Mouse (Mus musculus) stomach, postnatal 0 days (tissue): Measurements from ENCODE around the gene Dnaaf3. TPM values are rescaled to one million over a fixed set of nuclear protein-coding genes. Genes with fewer than 3 reads are reported as not detected.

ENCODE experiments used
- ATAC-seq: fragments of 200-750 bp; cut with Nextera tagmentation; 2 replicates; pipeline ENCODE4 v1.8.0; 2017; ENCODE audit not compliant: low FRiP score, low TSS enrichment
- DNase-seq: peaks from one replicate; pipeline ENCODE4 v3.0.0-alpha.2; 2016; ENCODE audit warnings: low spot score
- H3K27ac ChIP-seq: fragments of 300-500 bp; sonication (generic); replicated peaks from 2 replicates; pipeline ENCODE4 v1.5.1; 2014; ENCODE audit warnings: mild to moderate bottlenecking, control low read depth
- H3K27me3 ChIP-seq: fragments of 300-500 bp; sonication (generic); 2 replicates; pipeline ENCODE4 v1.6.1; 2014; ENCODE audit warnings: low read length; ENCODE audit not compliant: control insufficient read depth, insufficient read depth
- H3K36me3 ChIP-seq: fragments of 300-500 bp; sonication (generic); 2 replicates; pipeline ENCODE4 v1.6.1; 2014; ENCODE audit warnings: low read length, mixed read lengths; ENCODE audit not compliant: control insufficient read depth, insufficient read depth
- H3K4me1 ChIP-seq: fragments of 300-500 bp; sonication (generic); replicated peaks from 2 replicates; pipeline ENCODE4 v1.6.1; 2014; ENCODE audit warnings: antibody characterized with exemption; ENCODE audit not compliant: control insufficient read depth, insufficient read depth
- H3K4me2 ChIP-seq: fragments of 300-500 bp; sonication (generic); replicated peaks from 2 replicates; pipeline ENCODE4 v1.6.1; 2014; ENCODE audit warnings: low read depth, mild to moderate bottlenecking, control low read depth, moderate library complexity
- H3K4me3 ChIP-seq: fragments of 300-500 bp; sonication (generic); 2 replicates; pipeline ENCODE4 v1.5.1; 2014; ENCODE audit warnings: low read depth, low read length, control low read depth
- H3K9ac ChIP-seq: fragments of 300-500 bp; sonication (generic); 2 replicates; pipeline ENCODE4 v1.6.1; 2014; ENCODE audit warnings: mild to moderate bottlenecking, low read length, control low read depth, mixed read lengths
- H3K9me3 ChIP-seq: fragments of 300-500 bp; sonication (generic); 2 replicates; pipeline ENCODE4 v1.6.1; 2016; ENCODE audit warnings: low read length; ENCODE audit not compliant: control insufficient read depth
- CTCF ChIP-seq: IDR thresholded peaks from 2 replicates; pipeline ENCODE4 v1.5.1; 2016; ENCODE audit warnings: antibody characterized with exemption, low read depth, mild to moderate bottlenecking, moderate library complexity
- EP300 ChIP-seq: optimal IDR thresholded peaks from 2 replicates; pipeline ENCODE3; 2016; ENCODE audit warnings: antibody characterized with exemption
- WGBS: fragments of 180-500 bp; shearing (Covaris S2); extraction: QIAGEN DNeasy Blood & Tissue Kit; methylation state at CpG from one replicate; pipeline ENCODE4 v1.1.7; 2014; 5-methylcytosine and 5-hydroxymethylcytosine counted together
- polyA plus RNA-seq: library from polyadenylated mRNA; unstranded; fragments of >200 nt; fragmentation: Nextera tagmentation; extraction: Ambion mirVana; gene quantifications from 2 replicates; pipeline ENCODE4 v1.2.1, GENCODE M21; 2015

The Dnaaf3 gene
- polyA plus RNA-seq, 1 experiment from 2014 or later: 0.89 TPM

DNA sequence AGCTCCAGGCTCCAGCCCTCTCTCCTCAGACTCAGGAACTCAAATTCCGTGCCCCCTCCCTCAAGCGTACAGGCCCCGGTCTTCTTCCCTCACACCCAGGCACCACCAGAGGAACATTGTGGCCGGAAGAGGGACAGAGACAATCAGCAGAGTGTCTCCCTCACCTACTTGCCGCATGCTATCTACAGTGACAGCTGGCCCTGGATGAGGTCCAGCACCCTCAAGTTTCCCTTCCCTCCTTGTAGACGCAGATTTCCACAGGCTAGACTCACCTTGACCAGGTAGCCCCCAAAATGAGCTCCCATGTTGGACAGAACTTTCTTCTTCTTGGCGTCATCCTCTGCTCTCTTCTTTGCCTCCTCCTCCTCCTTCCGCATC lies 23.5 kb downstream of the Dnaaf3 start:
- Histone ChIP-seq H3K27me3 (no peaks in the 10 kb centered on the region), H3K4me3 (no peak overlapping the region), H3K4me2 (no peak overlapping the region), H3K36me3 (no peaks in the 10 kb centered on the region), H3K9ac (no peak overlapping the region), H3K27ac (no peak overlapping the region), H3K9me3 (no peaks in the 10 kb centered on the region), H3K4me1 (no peaks in the 10 kb centered on the region)
- WGBS: 90% methylated on average over 8 of the region's 8 CpGs
- TF ChIP-seq EP300 (no peak), CTCF (no peak)
- DNase-seq (no peak), ATAC-seq (no peak)

- H3K4me3 ChIP-seq: no peak overlapping the region
- no peaks in the 10 kb centered on the region for H3K36me3 ChIP-seq
- ATAC-seq (no peak), DNase-seq (no peak)
- H3K4me1 ChIP-seq: no peaks in the 10 kb centered on the region
- no peak overlapping the region for H3K9ac ChIP-seq
- no peaks in the 10 kb centered on the region for H3K27me3 ChIP-seq
- H3K9me3 ChIP-seq: no peaks in the 10 kb centered on the region
- no peak overlapping the region for H3K27ac ChIP-seq
- TF ChIP-seq CTCF (peak; percentile 59), EP300 (no peak)
- no peak overlapping the region for H3K4me2 ChIP-seq
- 77% methylated on average over 17 of the region's 32 CpGs for WGBS
Measured at GRCm38 (mm10) chr7:4508062-4508738, 24.1 kb downstream of the Dnaaf3 start.

DNA sequence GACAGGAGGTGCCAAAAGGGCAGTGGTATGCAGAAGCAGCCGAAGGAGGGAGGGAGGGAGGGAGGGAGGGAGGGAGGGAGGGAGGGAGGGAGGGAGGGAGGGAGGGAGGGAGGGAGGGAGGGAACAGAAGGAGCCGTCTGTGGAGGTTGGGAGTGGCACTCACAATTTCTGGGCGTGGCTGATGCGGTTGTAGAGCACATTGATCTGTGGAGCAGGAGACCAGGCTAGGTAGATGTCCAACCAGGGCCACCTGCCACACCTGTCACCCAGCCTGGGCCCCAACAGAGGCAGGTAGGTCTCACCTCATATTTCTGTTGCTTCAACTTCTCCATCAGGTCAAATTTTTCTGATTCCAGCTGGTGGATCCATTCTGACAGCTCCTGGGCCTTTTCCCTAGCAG lies 25.0 kb downstream of the Dnaaf3 start:
- DNase-seq (no peak), ATAC-seq (no peak)
- no peaks in the 10 kb centered on the region for H3K4me1 ChIP-seq
- no peaks in the 10 kb centered on the region for H3K27me3 ChIP-seq
- no peak overlapping the region for H3K27ac ChIP-seq
- no peak overlapping the region for H3K4me2 ChIP-seq
- no peaks in the 10 kb centered on the region for H3K9me3 ChIP-seq
- 51% methylated on average over 3 of the region's 4 CpGs for WGBS
- no peak for TF ChIP-seq EP300
- TF ChIP-seq CTCF: no peak
- no peak overlapping the region for H3K4me3 ChIP-seq
- no peaks in the 10 kb centered on the region for H3K36me3 ChIP-seq
- no peak overlapping the region for H3K9ac ChIP-seq

- Histone ChIP-seq H3K9ac (no peak overlapping the region), H3K4me1 (peaks cover under 1% of the 10 kb centered on the region; the same call in 1 of the 2 replicates), H3K4me3 (no peak overlapping the region), H3K27me3 (no peaks in the 10 kb centered on the region), H3K4me2 (no peak overlapping the region), H3K9me3 (no peaks in the 10 kb centered on the region), H3K27ac (no peak overlapping the region), H3K36me3 (no peaks in the 10 kb centered on the region)
- TF ChIP-seq CTCF (no peak), EP300 (no peak)
- WGBS: 55% methylated on average over 11 of the region's 11 CpGs
- DNase-seq: no peak
- no peak for ATAC-seq
Measured at GRCm38 (mm10) chr7:4504646-4505435, 27.4 kb downstream of the Dnaaf3 start.

DNA sequence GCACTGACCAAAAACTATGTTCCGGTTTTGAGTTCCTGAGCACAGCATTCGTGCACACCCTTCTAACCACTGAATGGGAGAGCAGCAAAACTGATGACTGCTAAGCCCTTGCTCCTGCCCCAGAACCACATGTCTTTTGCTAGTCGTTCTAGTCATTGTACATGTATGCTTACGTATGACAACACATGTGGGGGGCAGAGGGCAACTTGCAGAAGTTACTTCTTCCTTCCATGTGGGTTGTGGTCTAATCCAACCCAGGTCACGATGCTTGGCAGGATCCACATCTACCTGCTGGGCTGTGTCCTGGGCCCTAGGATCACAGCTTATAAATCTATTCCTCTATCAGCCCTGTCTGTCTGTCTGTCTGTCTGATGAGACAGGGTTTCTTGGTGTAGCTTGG lies 28.4 kb downstream of the Dnaaf3 start:
- no peaks in the 10 kb centered on the region for H3K36me3 ChIP-seq
- no peaks in the 10 kb centered on the region for H3K27me3 ChIP-seq
- H3K9ac ChIP-seq: no peak overlapping the region
- no peak for ATAC-seq
- WGBS: 83% methylated on average over 5 of the region's 5 CpGs
- H3K4me3 ChIP-seq: no peak overlapping the region
- peaks cover 8% of the 10 kb centered on the region for H3K4me1 ChIP-seq
- no peak for TF ChIP-seq EP300
- TF ChIP-seq CTCF: no peak
- no peaks in the 10 kb centered on the region for H3K9me3 ChIP-seq
- H3K27ac ChIP-seq: no peak overlapping the region
- no peak overlapping the region for H3K4me2 ChIP-seq
- DNase-seq: no peak

DNA sequence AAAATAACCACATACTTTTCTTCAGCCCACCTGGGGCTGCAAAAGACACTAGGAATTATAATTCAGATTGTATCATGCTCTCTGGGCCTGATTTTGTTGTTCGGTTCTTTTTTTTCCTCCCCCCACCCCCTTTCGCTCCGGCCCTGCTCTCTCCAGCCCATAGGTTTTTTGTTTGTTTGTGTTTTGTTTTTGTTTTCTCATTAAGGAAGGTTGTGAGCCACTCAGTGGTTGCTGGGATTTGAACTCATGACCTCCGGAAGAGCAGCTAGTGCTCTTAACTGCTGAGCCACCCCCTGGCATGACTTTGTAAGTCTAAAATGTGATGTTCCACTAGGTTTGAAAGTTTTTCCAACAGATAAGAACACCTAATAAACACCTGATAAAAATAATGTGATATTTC lies 29.2 kb downstream of the Dnaaf3 start:
- no peak overlapping the region for H3K4me3 ChIP-seq
- H3K27ac ChIP-seq: no peak overlapping the region
- no peak overlapping the region for H3K9ac ChIP-seq
- TF ChIP-seq EP300 (no peak), CTCF (no peak)
- H3K4me2 ChIP-seq: no peak overlapping the region
- DNase-seq (no peak), ATAC-seq (no peak)
- H3K9me3 ChIP-seq: no peaks in the 10 kb centered on the region
- H3K27me3 ChIP-seq: no peaks in the 10 kb centered on the region
- peaks cover 8% of the 10 kb centered on the region for H3K4me1 ChIP-seq
- H3K36me3 ChIP-seq: no peaks in the 10 kb centered on the region
- 78% methylated on average over 4 of the region's 4 CpGs for WGBS
